ENCODE assay signal across 7 mouse cellular contexts in genomic region chr5:125340547-125341262, GRCm38 (mm10). TPM values are rescaled to one million over a fixed set of nuclear protein-coding genes. Genes with fewer than 3 reads are reported as not detected.
A peak's percentile ranks its signal among the peaks of the same experiment; 100 is the strongest.
DNase-seq lines count a peak whose midpoint lies in the region; ATAC-seq lines count a peak whose summit lies in the region.

Gene Scarb1 (minus strand): TSS chr5:125341094.

- H3K4me2 ChIP-seq in embryonic facial prominence, embryonic 12.5 days (replicated peaks), result peak within 1 kb of the TSS; percentile 97
- H3K4me2 ChIP-seq in midbrain, embryonic 12.5 days (replicated peaks), result peak within 1 kb of the TSS; percentile 76

- no peaks in the 10 kb centered on the region for H3K9me3 ChIP-seq in embryonic facial prominence, embryonic 12.5 days
- no peaks in the 10 kb centered on the region for H3K9me3 ChIP-seq in limb, embryonic 10.5 days (replicated peaks)
- H3K9me3 ChIP-seq in midbrain, embryonic 12.5 days, result no peaks in the 10 kb centered on the region

- peaks cover 29% of the 10 kb centered on the region for H3K4me1 ChIP-seq in embryonic facial prominence, embryonic 12.5 days
- peaks cover 28% of the 10 kb centered on the region for H3K4me1 ChIP-seq in limb, embryonic 10.5 days
- peaks cover 36% of the 10 kb centered on the region for H3K4me1 ChIP-seq in midbrain, embryonic 12.5 days

- under 1% methylated on average over 42 of the region's 42 CpGs for WGBS in embryonic facial prominence, embryonic 12.5 days
- WGBS in limb, embryonic 10.5 days, result 1% methylated on average over 42 of the region's 42 CpGs
- under 1% methylated on average over 42 of the region's 42 CpGs for WGBS in midbrain, embryonic 12.5 days

- no peak within 1 kb of the TSS for H3K27ac ChIP-seq in embryonic facial prominence, embryonic 12.5 days
- peak within 1 kb of the TSS; percentile 87 for H3K27ac ChIP-seq in limb, embryonic 10.5 days
- no peak within 1 kb of the TSS for H3K27ac ChIP-seq in midbrain, embryonic 12.5 days (replicated peaks)

- peak; percentile 76 for ATAC-seq in embryonic facial prominence, embryonic 12.5 days (ENCODE audit: insufficient number of reproducible peaks, insufficient read depth, low FRiP score, low TSS enrichment)
- ATAC-seq in midbrain, embryonic 12.5 days (ENCODE audit: low FRiP score, low read depth), result peak; percentile 83

- peak within 1 kb of the TSS; percentile 87 for H3K4me3 ChIP-seq in embryonic facial prominence, embryonic 12.5 days
- peak within 1 kb of the TSS; percentile 85 for H3K4me3 ChIP-seq in limb, embryonic 10.5 days
- H3K4me3 ChIP-seq in midbrain, embryonic 12.5 days, result peak within 1 kb of the TSS; percentile 59

- H3K27me3 ChIP-seq in embryonic facial prominence, embryonic 12.5 days, result peaks cover 5% of the 10 kb centered on the region; the same call in 1 of the 2 replicates
- H3K27me3 ChIP-seq in limb, embryonic 10.5 days (ENCODE audit: low read depth, poor library complexity, severe bottlenecking), result peaks cover 10% of the 10 kb centered on the region
- peaks cover 15% of the 10 kb centered on the region for H3K27me3 ChIP-seq in midbrain, embryonic 12.5 days

- no peaks in the 10 kb centered on the region for H3K36me3 ChIP-seq in embryonic facial prominence, embryonic 12.5 days
- H3K36me3 ChIP-seq in limb, embryonic 10.5 days, result no peaks in the 10 kb centered on the region
- H3K36me3 ChIP-seq in midbrain, embryonic 12.5 days, result no peaks in the 10 kb centered on the region

- H3K9ac ChIP-seq in embryonic facial prominence, embryonic 12.5 days, result peak within 1 kb of the TSS; percentile 71
- H3K9ac ChIP-seq in midbrain, embryonic 12.5 days (replicated peaks), result peak within 1 kb of the TSS; percentile 56

- DNase-seq in adrenal gland, postnatal 14 days, result peak; percentile 96
- peak; percentile 99 for DNase-seq in heart, adult 11 months
- peak; percentile 92 for DNase-seq in kidney, adult 18-20 months
- peak; percentile 93 for DNase-seq in limb, embryonic 10.5 days (ENCODE audit: low spot score)
- DNase-seq in skeletal muscle tissue, adult 2 months (ENCODE audit: low read depth, low spot score), result peak; percentile 62

RNA-seq across cellular contexts. Expression of gene Scarb1, which starts in this region (rescaled TPM):
- total RNA-seq in adrenal gland, postnatal 14 days (2021), result 1,757 and 2,166 TPM in 2 replicates
- 38.8 and 40.6 TPM in 2 replicates for polyA plus RNA-seq in embryonic facial prominence, embryonic 12.5 days (2016; fragmentation: Nextera tagmentation; extraction: Ambion mirVana)
- 43.5 and 45.2 TPM in 2 replicates for polyA plus RNA-seq in limb, embryonic 10.5 days (2016; fragmentation: Nextera tagmentation; extraction: Ambion mirVana)
- polyA plus RNA-seq in midbrain, embryonic 12.5 days (2016; fragmentation: Nextera tagmentation; extraction: Ambion mirVana), result 27.8 and 30.2 TPM in 2 replicates
